Mouse (Mus musculus) sigmoid colon, adult 10 weeks (tissue): ENCODE measurements around the gene Gabarapl1. TPM values are rescaled to one million over a fixed set of nuclear protein-coding genes. Genes with fewer than 3 reads are reported as not detected.

Experiments
- polyA plus RNA-seq: library from polyadenylated mRNA; stranded (reverse); fragments of 350-450 nt; fragmentation: Illumina TruSeq; extraction: RNeasy Lipid Tissue Mini Kit (QIAGEN cat#74804); gene quantifications from one replicate; pipeline ENCODE4 v1.2.3, GENCODE M21; 2014; ENCODE audit warnings: low read depth, low replicate concordance

Gene Gabarapl1
- 15.6 TPM for polyA plus RNA-seq

DNA sequence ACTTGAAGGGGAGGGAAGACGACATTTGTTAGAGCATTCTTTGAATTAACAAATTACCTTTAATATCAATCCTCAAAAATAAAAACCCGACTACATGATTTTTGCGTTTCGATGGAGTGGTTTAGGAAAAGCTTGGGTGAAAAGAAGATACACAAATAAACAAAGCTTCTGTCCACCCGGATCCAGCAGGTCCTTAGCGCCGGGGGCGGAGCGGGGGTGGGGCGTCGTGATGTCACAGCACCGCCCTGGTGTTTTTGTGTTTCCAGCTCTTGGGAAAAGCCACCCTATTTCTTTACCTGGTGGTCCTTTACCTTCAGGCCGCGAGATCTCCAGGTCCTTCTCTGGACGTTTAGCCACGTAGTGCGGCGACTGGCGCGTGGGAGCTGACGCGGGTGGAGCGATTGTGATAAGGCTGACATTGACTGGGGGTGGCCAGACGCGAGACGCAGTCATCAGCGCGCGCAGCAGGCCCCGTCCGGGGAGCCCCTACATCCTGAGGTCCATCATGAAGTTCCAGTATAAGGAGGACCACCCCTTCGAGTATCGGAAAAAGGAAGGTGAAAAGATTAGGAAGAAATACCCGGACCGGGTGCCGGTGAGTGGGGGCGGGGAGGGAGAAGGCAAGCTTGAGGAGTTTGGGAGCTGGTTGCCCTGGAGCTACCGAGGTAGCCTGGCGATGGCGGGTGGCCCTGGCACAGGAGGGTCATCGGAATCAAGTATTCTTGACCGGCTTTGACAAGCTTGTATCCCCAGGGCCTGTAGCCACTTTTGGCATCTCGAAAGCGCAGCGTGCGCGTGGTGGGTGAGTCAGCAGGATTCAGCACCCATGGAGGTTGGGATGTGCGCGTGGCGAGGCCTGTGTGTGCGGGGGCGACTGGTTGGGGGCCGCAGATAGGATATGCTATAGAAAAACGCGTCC, at the start of gene Gabarapl1:
TSS of gene Gabarapl1 (plus strand) at position 219 of the 919 bp plus-strand sequence.

DNA sequence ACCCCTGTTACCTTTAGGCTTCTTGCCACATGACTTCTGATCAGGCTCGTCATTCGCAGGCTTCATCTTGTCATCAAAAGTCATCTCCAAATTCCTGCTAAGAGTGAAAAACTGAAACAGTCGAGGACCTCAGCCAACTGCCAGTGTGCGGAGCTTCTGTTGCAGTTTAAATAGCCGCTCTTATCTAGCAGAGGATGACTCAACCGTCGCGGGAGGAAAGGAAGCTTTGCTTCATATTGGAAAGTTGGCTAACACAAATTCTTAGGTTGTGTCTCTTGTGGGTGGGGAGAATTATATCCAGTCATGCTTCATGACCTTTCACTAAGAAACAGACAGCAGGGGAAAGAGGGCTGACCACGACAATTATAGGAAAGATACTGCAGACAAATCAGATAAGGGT, 25.9 kb upstream of the Gabarapl1 start, which contains the start of gene Olr1:
TSS of gene Olr1 (minus strand) at position 142 of the 400 bp plus-strand sequence.

DNA sequence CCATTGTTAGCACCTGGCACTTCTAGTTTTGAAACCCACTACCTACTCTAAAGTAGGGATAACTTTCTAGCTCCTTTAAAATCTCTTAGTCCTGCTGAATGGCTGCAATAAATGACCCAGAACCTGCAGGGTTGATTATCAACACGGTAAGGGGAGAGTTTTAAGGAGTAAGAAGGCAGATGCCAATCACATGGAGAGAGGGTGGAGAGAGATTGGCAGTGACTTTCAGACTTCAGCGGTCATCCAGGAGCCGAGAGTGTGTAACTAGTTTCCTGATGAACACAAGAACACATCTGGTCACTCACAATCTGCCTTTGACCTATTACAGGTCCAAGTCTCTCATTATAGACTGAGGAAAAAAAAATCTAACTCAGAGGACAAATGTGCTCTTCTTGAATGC, 20.6 kb upstream of the Gabarapl1 start, which contains the start of gene Tmem52b:
TSS of gene Tmem52b (plus strand) at position 189 of the 400 bp plus-strand sequence.

DNA sequence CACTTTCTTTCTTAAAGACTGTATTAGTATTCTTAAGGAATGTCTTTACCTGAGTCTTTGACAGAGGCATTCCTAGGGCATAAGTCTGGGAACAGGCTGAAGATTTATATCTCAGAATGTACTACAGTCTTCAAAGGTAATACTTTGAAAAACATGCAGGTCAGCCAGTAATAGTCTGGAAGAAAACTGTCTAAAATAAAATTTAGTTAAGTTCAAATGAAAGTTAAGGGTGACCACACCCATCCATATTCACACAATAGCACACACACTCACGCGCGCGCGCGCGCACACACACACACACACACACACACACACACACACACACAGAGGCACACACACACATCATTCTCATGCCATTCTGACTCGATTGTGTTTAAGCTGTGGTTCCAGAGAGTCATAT, 44.6 kb downstream of the Gabarapl1 start, which contains the start of gene Klre1:
TSS of gene Klre1 (plus strand) at position 301 of the 400 bp plus-strand sequence.

DNA sequence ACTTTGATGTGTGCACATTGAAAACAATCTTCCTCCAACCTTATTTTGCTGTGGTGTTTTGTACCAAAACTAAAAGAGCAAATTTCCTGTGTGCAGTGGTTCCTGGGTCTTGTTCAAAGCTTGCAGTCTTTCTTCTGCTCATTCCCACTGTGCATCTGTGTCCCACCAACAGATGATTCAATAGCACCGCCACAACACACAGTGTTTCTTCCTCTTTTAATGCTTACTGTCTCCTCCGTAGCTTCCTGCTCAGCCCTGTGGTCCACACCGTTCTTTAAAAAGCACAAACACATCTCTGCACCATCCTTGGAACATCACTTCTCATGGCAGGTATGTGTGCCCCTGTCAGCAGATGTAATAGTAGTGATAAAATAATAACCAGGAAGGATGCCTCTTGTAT, 58.5 kb downstream of the Gabarapl1 start, which contains the start of gene Klrd1:
TSS of gene Klrd1 (plus strand) at position 275 of the 400 bp plus-strand sequence.

Other genes starting within 250 kb of the Gabarapl1 start
- gene 4922502D21Rik, start 201.4 kb upstream of the Gabarapl1 start, polyA plus RNA-seq = not detected
- 5.8 TPM for gene Clec12a, start 190.5 kb upstream of the Gabarapl1 start, polyA plus RNA-seq
- gene Clec12b, start 147.3 kb upstream of the Gabarapl1 start, polyA plus RNA-seq = 0.57 TPM
- 3.5 TPM for gene Clec1b, start 135.9 kb upstream of the Gabarapl1 start, polyA plus RNA-seq
- 5.8 TPM for gene Clec9a, start 124.3 kb upstream of the Gabarapl1 start, polyA plus RNA-seq
- 3.8 TPM for gene Clec1a, start 81.2 kb upstream of the Gabarapl1 start, polyA plus RNA-seq
- 0.22 TPM for gene Olr1, start 26.0 kb upstream of the Gabarapl1 start, polyA plus RNA-seq
- gene Tmem52b, start 20.6 kb upstream of the Gabarapl1 start, polyA plus RNA-seq = not detected
- gene Klre1, start 44.7 kb downstream of the Gabarapl1 start, polyA plus RNA-seq = 1.7 TPM
- gene Klrd1, start 58.6 kb downstream of the Gabarapl1 start, polyA plus RNA-seq = 14.2 TPM
- 4.1 TPM for gene Klrk1, start 90.7 kb downstream of the Gabarapl1 start, polyA plus RNA-seq
- gene Klrc3, start 110.2 kb downstream of the Gabarapl1 start, polyA plus RNA-seq = not detected
- gene Klrc2, start 127.5 kb downstream of the Gabarapl1 start, polyA plus RNA-seq = 1.3 TPM
- 1.9 TPM for gene Klrc1, start 145.8 kb downstream of the Gabarapl1 start, polyA plus RNA-seq
- gene Klri1, start 184.0 kb downstream of the Gabarapl1 start, polyA plus RNA-seq = 2.4 TPM
- gene Klri2, start 207.3 kb downstream of the Gabarapl1 start, polyA plus RNA-seq = 0.85 TPM